Mouse (Mus musculus): ENCODE data around the gene Olfr1451.

GRCm38 (mm10) chr19:13028227-13028626 is 33.4 kb downstream of the Olfr1451 start, which contains the start of gene Olfr1453:
- no peak for TF ChIP-seq CTCF (IDR thresholded peaks at IDR 0.05; ENCODE audit: low read depth, low read length)
- TF ChIP-seq POLR2A (IDR thresholded peaks at IDR 0.05; ENCODE audit: extremely low read depth, insufficient read depth, low read length), result no peak

Measured in liver, adult 2 months (tissue).